Mouse (Mus musculus): ENCODE results near the gene Pask. TPM values are rescaled to one million over a fixed set of nuclear protein-coding genes. Genes with fewer than 3 reads are reported as not detected.

The Pask gene
- 0.58 TPM for polyA plus RNA-seq (2014; fragmentation: Illumina TruSeq; extraction: RNeasy Lipid Tissue Mini Kit (QIAGEN cat#74804); ENCODE audit: insufficient read depth, low read depth, low replicate concordance)

DNA sequence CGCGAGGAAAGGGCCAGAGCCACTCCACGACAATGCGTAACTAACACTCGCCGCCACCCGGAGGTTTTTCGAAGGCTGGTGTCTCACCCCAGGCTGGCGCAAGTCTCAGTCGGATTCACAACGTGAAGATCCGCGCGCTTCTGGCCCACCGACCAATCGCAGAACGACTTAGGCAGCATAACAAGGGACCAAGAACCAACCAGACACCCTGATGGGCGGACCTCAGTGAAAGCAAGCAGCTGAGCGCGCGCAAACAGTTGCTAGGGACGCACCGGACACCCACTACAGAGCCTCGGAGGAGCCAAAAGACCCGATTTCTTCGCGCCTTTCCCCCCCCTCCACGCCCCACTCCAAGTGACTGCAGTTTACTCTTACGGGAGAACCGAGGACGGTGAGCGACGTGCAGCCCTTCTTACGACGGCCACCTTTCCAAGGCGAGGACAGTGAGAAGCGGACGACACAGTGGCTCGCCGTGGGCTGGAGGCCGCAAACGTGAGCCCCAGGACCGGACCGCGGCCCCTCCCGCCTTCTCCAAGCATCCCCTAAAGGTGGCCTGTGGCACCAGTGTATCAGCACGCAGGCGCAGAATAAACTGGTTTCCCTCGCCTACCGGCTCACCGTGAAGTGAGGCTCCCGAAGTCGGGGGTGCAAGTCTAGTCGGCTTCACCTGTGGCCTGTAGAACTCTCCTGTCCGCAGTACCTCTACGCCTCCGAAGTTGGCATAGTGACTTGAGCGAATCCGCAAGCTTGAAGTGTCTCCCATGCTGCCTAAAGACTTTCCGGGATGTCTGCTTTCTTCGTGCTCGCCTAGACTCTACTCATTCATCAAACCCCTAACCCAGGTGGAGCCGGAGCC, at the start of gene Pask, which contains the start of gene Ppp1r7:
Gene Pask (minus strand): TSS at position 835 of the 856 bp plus-strand sequence.
Gene Ppp1r7 (plus strand): TSS at position 207 of the 856 bp plus-strand sequence.

GRCm38 (mm10) chr1:93373665-93374064, 30.4 kb upstream of the Pask start, which contains the start of gene Ano7:
Ano7 (plus strand) TSS chr1:93373930.

GRCm38 (mm10) chr1:93305581-93306337, 37.5 kb downstream of the Pask start, which contains the start of gene Mterf4:
Mterf4 (minus strand) TSS chr1:93305915.

Other genes starting within 250 kb of the Pask start
- 0.69 TPM for gene Kif1a, start 241.5 kb downstream of the Pask start, polyA plus RNA-seq (2014; fragmentation: Illumina TruSeq; extraction: RNeasy Lipid Tissue Mini Kit (QIAGEN cat#74804); ENCODE audit: insufficient read depth, low read depth, low replicate concordance)
- gene Agxt, start 208.2 kb downstream of the Pask start, polyA plus RNA-seq (2014; fragmentation: Illumina TruSeq; extraction: RNeasy Lipid Tissue Mini Kit (QIAGEN cat#74804); ENCODE audit: insufficient read depth, low read depth, low replicate concordance): not detected
- 25.5 TPM for gene 2310007B03Rik, start 182.5 kb downstream of the Pask start, polyA plus RNA-seq (2014; fragmentation: Illumina TruSeq; extraction: RNeasy Lipid Tissue Mini Kit (QIAGEN cat#74804); ENCODE audit: insufficient read depth, low read depth, low replicate concordance)
- gene Crocc2, start 174.8 kb downstream of the Pask start, polyA plus RNA-seq (2014; fragmentation: Illumina TruSeq; extraction: RNeasy Lipid Tissue Mini Kit (QIAGEN cat#74804); ENCODE audit: insufficient read depth, low read depth, low replicate concordance): 0.73 TPM
- 4.2 TPM for gene Sned1, start 107.6 kb downstream of the Pask start, polyA plus RNA-seq (2014; fragmentation: Illumina TruSeq; extraction: RNeasy Lipid Tissue Mini Kit (QIAGEN cat#74804); ENCODE audit: insufficient read depth, low read depth, low replicate concordance)
- gene Mterf4, start 37.6 kb downstream of the Pask start, polyA plus RNA-seq (2014; fragmentation: Illumina TruSeq; extraction: RNeasy Lipid Tissue Mini Kit (QIAGEN cat#74804); ENCODE audit: insufficient read depth, low read depth, low replicate concordance): 16.8 TPM
- 10.9 TPM for gene Ppp1r7, start 628 bp downstream of the Pask start, polyA plus RNA-seq (2014; fragmentation: Illumina TruSeq; extraction: RNeasy Lipid Tissue Mini Kit (QIAGEN cat#74804); ENCODE audit: insufficient read depth, low read depth, low replicate concordance)
- gene Ano7, start 30.4 kb upstream of the Pask start, polyA plus RNA-seq (2014; fragmentation: Illumina TruSeq; extraction: RNeasy Lipid Tissue Mini Kit (QIAGEN cat#74804); ENCODE audit: insufficient read depth, low read depth, low replicate concordance): not detected
- 43.1 TPM for gene Hdlbp, start 135.3 kb upstream of the Pask start, polyA plus RNA-seq (2014; fragmentation: Illumina TruSeq; extraction: RNeasy Lipid Tissue Mini Kit (QIAGEN cat#74804); ENCODE audit: insufficient read depth, low read depth, low replicate concordance)
- 1.7 TPM for gene Farp2, start 168.6 kb upstream of the Pask start, polyA plus RNA-seq (2014; fragmentation: Illumina TruSeq; extraction: RNeasy Lipid Tissue Mini Kit (QIAGEN cat#74804); ENCODE audit: insufficient read depth, low read depth, low replicate concordance)